Mouse (Mus musculus): ENCODE measurements around the gene Pepd.

Pepd gene

DNA sequence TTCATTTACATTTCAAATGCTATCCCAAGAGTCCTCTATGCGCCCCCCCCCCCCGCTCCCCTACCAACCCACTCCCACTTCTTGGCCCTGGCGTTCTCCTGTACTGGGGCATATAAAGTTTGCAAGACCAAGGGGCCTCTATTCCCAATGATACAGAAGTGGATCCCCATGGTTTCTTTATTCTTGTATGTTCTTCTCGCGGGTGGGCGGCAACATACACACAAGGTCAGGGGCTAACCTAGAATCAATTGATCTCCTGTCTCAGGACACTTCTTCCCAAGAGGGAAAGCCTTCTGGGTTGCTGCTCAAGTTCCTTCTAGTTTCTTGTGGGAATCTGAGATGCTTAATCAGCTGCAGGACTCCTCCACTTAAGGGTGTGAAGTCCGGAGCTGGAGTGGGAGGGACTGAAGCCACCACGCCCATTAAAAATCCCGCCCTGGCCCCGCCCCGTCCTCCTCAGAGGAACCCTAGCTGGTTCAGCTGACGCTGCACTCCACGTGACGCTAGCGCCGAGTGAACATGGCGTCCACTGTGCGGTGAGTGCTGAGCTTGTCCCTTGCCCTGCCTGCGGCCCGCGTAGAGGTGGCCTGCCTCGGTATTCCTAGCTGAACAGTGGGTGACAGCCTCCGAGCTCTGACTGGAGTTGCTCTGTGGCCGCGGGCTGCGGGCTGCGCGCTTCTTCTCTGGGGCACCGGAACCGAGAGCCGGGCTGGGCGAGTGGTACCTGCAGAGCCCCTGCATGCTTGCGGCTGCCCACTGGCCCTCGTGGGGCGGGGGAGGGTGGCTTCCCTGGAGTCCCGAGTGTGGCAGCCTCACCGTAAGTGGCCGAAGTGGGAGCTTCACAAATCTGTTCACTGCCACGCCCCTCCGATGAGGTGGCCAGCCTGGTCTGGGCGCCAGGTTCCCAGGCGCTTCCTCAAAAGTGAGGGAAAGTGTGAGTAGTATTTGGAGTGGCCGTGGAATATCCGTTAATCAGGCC is at the start of gene Pepd:
Gene Pepd, plus strand, starts transcription at position 461 of the 979 bp plus-strand sequence.
- peak; percentile 55 to 76 for DNase-seq (ENCODE audit: low spot score in 2 of 2)

DNA sequence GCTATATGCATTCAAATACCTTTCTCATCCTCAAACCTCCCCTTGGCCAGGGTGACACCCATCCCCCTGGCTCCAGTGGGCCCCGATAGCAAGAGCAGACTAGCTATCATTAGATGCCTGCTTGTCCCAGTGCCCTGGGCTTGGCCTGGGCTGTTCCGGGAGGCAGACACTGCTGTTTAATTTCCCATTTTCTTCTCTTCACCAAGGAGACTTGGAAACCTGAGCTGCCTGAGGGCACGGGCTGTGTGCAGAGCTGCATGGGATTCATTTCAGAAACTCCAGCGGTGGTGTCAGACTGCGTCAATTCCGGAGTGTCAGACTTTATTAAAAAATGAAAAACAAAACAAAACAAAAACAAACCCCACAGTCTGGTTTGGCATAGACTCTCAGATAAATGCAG is 44.9 kb upstream of the Pepd start:
- no peak for DNase-seq (ENCODE audit: low spot score in 2 of 2)

DNA sequence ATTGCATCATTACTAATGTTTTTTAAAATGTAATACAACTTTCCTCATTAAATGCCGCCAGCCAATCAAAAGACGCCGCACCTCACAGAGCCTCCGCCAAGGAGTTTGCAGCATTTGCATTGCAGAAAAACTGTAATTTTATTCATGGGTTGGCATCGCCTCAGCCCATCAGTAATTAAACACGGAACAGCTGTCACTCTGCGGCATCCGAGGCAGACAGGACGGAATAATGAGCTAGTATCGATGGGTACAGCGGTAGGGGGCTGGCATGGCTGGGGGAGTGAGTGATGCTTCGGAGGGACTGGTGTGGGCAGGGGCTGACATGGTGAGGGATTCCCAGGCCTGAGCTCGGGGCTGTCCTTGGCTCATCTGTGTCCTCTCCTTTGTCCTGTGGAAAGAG is 42.5 kb upstream of the Pepd start:
- DNase-seq (ENCODE audit: low spot score in 2 of 2), result peak in 1 of 2 experiments; percentile 17

- DNase-seq (ENCODE audit: low spot score in 2 of 2), result no peak
Observed at GRCm38 (mm10) chr7:34876787-34877186, 35.4 kb upstream of the Pepd start.

DNA sequence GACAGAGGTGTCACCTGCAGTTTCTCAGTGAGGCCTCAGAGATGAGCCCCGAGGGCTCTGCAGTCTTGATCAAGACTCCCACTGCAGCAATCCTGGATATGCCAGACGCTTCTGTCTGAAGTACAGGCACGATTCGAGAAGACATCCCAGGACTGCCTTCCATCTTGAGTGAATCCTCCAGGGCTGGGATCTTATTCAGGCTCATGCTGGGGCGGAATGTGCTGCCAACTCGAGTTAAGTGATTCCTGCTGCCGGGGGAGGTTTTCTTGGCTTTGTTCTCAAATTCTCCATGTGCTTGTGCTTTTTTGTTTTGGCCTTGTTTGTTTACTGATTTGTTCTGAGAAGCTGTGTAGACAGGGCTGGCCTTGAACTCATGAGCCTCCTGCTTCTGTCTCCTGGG is 34.4 kb upstream of the Pepd start:
- DNase-seq (ENCODE audit: low spot score in 2 of 2), result no peak

DNA sequence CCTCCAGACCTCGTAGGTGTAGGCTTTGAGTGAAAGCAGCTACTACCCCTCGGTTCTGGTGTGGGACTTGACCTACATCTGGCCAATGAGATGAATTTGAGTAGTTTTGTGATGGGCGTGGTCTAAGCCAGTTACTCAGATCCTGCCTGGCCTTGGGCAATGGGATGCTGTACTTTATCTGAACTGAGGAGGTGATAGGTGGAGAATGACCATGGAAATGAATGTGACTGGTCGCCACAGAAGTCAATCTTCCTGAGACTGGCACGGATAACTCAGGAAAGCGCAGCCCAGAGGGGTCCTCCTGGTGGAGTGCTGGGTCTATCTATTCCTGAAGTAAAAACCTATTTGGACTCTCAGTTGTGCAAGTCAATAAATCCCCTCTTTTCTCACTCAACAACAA is 23.7 kb upstream of the Pepd start:
- DNase-seq (ENCODE audit: low spot score in 2 of 2), result no peak

GRCm38 (mm10) chr7:34888891-34889290 is 23.3 kb upstream of the Pepd start:
- DNase-seq (ENCODE audit: low spot score in 2 of 2), result no peak

GRCm38 (mm10) chr7:34892845-34893244 is 19.3 kb upstream of the Pepd start:
- no peak for DNase-seq (ENCODE audit: low spot score in 2 of 2)

GRCm38 (mm10) chr7:34896461-34896860 is 15.7 kb upstream of the Pepd start:
- no peak for DNase-seq (ENCODE audit: low spot score in 2 of 2)

GRCm38 (mm10) chr7:34897058-34897457 is 15.1 kb upstream of the Pepd start:
- no peak for DNase-seq (ENCODE audit: low spot score in 2 of 2)

DNA sequence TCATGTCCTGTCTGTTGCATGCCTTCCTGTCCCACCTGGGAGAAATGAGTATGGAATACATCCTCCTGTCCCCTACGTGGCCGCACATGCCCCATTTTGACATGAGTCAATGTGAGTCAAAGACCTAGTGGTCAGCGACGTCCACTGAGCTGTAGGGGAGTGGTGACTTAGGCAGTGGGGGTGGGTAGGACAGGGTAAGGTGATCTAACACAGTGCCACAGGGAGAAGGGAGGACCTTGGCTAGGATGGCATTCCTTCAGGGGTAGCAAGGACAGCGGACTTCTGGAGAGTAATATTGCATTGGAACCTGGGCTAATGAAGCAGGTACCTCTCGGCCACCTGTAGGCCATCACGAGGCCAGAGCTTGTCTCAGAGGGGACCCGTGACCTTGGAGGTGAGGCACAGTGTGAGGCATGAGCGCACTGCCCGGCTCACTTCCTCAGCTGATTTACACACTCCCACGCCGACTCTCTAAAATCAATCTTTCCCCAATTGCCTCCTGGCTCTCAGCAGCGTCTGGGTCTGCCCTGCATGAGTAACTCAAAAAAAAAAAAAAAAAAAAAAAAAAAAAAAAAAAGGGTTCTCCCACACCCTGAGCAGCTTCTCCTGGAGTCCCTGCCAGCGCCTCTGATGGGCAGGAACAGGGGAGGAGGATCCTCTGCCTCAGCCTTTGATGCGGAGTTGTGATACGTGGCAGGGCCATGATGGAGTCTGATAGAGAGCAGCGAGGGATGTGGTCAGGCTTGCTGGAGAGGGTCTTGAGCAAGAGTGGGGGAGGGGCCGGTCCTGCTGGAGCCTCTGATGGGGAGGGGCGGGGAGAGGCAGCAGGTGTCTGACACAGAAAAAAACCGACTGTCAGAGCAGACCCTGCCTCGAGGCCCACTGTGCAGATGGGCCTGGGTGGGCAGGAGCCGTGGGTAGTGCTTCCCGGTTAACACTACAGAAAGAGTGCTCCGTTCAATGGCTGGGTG is 1.8 kb upstream of the Pepd start:
- no peak for DNase-seq (ENCODE audit: low spot score in 2 of 2)

DNA sequence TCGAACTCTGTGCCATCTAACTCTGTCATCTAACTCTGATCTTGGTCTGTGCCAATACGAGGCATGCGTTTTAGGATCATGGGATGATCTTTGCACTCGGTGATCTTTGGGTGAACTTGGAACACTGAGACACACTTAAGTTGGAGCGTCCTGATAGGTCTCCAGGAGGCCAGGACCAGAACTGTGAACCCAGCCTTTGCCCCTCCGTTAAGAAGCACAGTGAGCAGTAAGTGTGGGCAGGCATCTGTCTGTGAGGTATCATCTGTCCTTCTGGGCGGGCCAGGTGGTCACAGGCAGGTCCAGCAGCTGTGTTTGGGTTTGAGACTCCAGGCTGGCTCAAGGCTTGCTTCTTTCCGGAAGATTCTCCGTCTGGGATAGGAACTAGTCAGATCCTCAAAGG is 1.8 kb downstream of the Pepd start:
- DNase-seq (ENCODE audit: low spot score in 2 of 2), result no peak

DNA sequence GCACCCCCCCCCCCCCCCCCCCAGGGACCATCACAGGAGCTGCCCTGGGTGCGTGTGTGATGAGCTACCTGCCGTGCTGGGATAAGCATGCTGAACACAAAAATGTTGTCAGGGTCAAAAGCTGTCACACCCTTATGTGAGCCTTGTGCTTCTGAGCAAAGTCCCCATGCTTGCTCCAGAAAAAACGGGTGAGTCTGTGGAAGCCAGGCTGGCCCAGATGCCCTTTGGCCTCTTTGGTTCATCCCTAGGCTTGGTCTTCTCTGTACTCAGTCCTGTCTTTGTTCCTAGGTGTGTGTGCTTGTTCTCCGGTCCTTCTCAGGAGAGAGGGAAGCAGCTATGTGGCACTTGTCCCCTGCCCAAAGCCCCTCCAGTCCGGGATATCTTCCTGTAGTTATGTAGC is 3.4 kb downstream of the Pepd start:
- DNase-seq (ENCODE audit: low spot score in 2 of 2), result no peak

- DNase-seq (ENCODE audit: low spot score in 2 of 2), result no peak
Observed at GRCm38 (mm10) chr7:34917558-34917957, 5.4 kb downstream of the Pepd start.

- DNase-seq (ENCODE audit: low spot score in 2 of 2), result no peak
Observed at GRCm38 (mm10) chr7:34917998-34918397, 5.8 kb downstream of the Pepd start.

DNA sequence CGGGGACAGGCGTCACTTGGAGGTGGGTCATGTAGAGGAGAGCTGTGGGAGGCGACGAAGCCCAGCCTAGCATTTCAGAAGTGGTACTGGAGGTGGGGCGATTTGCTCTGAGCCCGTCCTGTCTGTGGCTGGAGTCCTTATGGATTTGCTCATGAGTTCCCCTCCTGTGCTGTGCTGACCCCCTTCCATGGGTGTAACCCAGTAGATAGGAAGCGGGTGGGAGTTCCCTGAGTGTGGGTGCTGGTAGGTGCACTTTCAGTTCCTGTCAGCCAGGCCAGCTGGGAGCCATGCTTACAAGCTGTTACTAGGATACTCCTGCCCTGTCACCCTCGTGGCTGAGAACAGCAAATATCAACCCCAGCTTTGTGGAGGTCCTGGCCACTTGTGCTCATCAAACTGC is 6.2 kb downstream of the Pepd start:
- DNase-seq (ENCODE audit: low spot score in 2 of 2), result no peak

DNA sequence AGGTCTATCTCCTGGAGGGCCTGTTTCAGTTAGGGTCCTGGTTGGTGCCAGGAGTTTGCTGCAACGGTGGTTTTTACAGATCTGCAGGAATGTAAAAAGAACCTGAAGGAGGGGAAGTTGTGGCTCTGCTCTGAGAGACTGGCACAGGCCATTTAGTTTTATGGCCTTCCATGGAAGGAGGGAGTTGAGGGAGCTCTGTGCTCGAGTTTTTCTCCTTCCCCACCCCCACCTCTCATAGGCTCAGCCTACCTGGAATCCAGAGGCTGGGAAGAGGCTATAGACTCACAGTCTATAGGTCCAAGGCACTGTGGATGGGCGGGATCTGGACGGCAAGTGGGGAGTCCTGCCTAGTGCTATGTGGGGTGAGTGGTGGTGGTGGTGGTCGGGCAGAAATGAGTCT is 6.9 kb downstream of the Pepd start:
- no peak for DNase-seq (ENCODE audit: low spot score in 2 of 2)

- no peak for DNase-seq (ENCODE audit: low spot score in 2 of 2)
Observed at GRCm38 (mm10) chr7:34919809-34920208, 7.6 kb downstream of the Pepd start.

- peak in 1 of 2 experiments; percentile 63 for DNase-seq (ENCODE audit: low spot score in 2 of 2)
Observed at GRCm38 (mm10) chr7:34925208-34925607, 13.0 kb downstream of the Pepd start.

DNA sequence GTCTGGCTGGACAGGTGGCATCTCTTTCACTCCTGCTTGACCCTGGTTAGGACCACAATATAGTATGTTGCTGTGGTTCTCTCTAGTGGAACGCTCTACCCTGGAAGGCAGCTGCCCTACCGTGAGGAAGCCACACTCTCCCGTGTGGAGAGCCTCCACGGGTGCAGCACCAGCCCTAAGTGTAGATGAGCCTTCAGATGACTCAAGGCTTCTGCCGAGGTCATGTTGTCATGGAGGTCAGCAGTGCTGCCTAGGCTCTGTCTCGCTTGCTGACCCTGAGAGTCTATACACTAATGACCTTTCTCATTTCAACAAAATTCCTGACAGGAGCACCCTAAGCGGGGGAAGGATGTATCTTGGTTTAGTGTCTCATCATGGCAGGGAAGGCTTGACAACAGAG is 13.8 kb downstream of the Pepd start:
- no peak for DNase-seq (ENCODE audit: low spot score in 2 of 2)

DNA sequence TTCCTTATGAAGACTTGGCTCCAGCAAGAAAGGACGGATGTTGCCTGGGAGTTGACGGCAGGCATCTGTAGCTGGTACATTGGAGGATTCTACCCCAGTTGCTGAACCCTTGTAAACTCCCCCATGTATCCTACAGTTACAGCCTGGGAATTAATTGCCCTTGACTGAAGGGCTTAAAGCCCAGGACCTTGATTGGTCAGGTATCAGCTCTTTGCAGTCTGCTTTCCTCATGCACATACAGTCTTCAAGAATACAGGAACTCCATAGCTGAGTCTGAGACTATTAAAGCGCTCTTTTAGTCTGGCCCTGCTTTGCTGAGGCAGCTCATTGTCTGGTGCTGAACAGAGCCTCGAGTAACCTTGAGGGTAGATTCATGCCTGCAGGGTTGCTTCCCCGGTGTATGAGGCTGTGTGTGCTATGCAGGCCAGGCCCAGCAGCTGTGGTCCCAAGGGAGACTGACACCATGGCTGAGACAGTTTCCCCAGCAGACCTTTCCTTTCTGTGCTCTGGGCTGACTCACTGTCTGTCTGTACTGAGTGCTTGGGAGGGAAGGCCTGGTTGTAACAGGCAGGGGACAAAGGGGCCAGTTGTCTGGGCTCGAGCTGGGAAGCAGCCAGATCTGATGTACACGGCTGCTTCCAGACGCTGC is 17.6 kb downstream of the Pepd start:
- DNase-seq (ENCODE audit: low spot score in 2 of 2), result no peak

DNA sequence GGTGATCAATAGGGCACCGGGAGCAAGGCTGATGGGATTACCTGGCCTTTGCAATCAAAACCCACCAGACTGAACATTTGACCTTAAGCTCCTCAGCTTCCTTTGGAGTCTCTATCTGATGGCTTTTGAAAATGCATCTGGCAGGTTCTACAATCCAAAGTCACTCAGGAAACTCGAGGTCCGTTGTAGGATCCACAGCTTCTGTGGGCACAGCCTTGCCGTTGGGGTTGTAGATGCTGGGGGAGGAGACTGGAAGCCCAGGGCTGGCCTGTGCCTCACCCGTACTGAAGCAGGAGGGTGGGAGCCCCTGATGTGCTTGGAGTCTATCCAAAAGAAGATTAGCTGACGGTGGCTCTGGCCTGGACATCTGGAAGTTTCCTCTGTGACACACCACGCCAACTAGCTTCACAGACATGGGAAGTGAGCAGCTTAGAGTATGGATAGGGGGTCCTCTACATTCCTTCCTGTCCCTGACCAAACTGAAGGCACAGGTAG is 18.1 kb downstream of the Pepd start:
- no peak for DNase-seq (ENCODE audit: low spot score in 2 of 2)
